Mouse (Mus musculus): ENCODE measurements around the gene Krtcap2.

DNA sequence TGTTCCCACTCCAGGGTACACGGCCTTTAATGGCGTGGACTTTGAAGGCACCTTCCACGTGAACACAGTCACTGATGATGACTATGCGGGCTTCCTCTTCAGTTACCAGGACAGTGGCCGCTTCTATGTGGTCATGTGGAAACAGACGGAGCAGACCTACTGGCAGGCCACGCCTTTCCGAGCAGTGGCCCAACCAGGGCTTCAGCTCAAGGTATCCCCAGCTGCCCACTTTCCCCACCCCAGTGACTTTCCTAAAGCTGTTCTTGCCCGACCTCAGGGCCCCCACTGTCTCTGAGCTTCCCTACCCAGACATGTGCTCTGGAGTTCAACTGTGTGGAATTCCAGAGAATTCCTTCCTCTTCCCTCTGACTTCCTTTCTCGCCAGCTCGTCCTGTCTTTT lies 21.0 kb upstream of the Krtcap2 start:
- no peak for TF ChIP-seq CTCF (IDR thresholded peaks at IDR 0.05; ENCODE audit: control insufficient read depth, insufficient read depth, insufficient read length)
- no peak for TF ChIP-seq USF1 (IDR thresholded peaks at IDR 0.05; ENCODE audit: low read depth)
- no peak for TF ChIP-seq MYOD1 (IDR thresholded peaks at IDR 0.05; ENCODE audit: control insufficient read depth, insufficient read length, low read depth)
- TF ChIP-seq MYOG (IDR thresholded peaks at IDR 0.05; ENCODE audit: control insufficient read depth, extremely low read depth, insufficient read length) = no peak
- no peak for TF ChIP-seq CEBPB (IDR thresholded peaks at IDR 0.05; ENCODE audit: low read depth)
- no peak for TF ChIP-seq MAX (IDR thresholded peaks at IDR 0.05)
